Mouse (Mus musculus): ENCODE data around the gene Lin54. TPM values are rescaled to one million over a fixed set of nuclear protein-coding genes. Genes with fewer than 3 reads are reported as not detected.
"Not testable (repeated sequence)": the region's sequence is repeated elsewhere in the genome, so short reads cannot be mapped to it uniquely, and the experiment has no call there.

The Lin54 gene
- polyA plus RNA-seq, 1 experiment from 2014 or later: 9.2 TPM

DNA sequence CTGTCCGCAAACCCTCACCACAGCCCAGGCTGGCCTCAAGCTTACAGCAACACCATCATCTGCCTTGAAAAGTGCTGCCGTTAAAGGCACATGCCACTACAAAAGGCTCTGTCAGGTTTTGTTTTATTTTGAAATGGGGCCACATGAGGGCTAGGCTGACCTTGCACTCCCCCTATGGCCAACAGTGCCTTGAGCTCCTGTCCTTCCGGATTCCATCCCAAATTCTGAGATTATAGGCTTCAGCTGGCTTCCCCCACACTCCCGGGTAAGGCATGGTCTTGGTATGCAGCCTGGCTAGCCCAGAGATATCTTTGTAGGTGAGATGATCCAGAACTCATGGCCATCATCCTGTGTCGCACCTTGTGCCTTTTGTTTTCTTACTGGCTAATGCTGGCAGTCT, 62.5 kb downstream of the Lin54 start:
- ATAC-seq (ENCODE audit: insufficient number of reproducible peaks, low FRiP score, low TSS enrichment, low read depth): no peak
- no peaks in the 10 kb centered on the region for H3K4me1 ChIP-seq
- 84% methylated on average over 5 of the region's 5 CpGs for WGBS

DNA sequence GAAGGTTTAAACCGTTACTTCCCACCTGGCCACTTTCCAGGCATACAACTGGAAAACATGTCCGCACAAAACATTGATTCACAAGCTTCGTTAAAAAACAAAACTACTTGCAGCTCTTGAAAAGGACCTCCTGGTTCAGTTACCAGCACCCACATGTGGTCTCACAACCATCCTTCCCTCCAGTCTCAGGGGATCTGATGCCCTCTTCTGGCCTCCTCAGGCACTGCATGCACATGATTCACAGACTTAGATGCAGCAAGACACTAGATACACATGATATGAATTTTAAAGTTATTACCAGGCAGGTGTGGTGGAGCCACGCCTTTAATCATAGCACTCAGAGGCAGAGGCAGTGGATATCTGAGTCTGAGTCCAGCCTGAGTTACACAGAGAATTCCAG, 63.4 kb downstream of the Lin54 start:
- Histone ChIP-seq H3K4me2 (replicated peaks) (no peak overlapping the region), H3K9me3 (replicated peaks) (no peaks in the 10 kb centered on the region), H3K4me1 (no peaks in the 10 kb centered on the region), H3K36me3 (peaks cover 8% of the 10 kb centered on the region; the same call in 1 of the 2 replicates), H3K9ac (no peak overlapping the region), H3K27me3 (no peaks in the 10 kb centered on the region), H3K4me3 (replicated peaks) (no peak overlapping the region), H3K27ac (replicated peaks) (no peak overlapping the region)
- WGBS: 91% methylated on average over 4 of the region's 4 CpGs
- ATAC-seq (ENCODE audit: insufficient number of reproducible peaks, low FRiP score, low TSS enrichment, low read depth): no peak

More for the DNA sequence above, 62.5 kb downstream of the Lin54 start:
- H3K4me3 ChIP-seq (replicated peaks): no peak overlapping the region
- H3K4me2 ChIP-seq (replicated peaks): no peak overlapping the region
- no peaks in the 10 kb centered on the region for H3K27me3 ChIP-seq
- H3K27ac ChIP-seq (replicated peaks): no peak overlapping the region
- peaks cover 8% of the 10 kb centered on the region; the same call in 1 of the 2 replicates for H3K36me3 ChIP-seq
- no peak overlapping the region for H3K9ac ChIP-seq
- no peaks in the 10 kb centered on the region for H3K9me3 ChIP-seq (replicated peaks)

DNA sequence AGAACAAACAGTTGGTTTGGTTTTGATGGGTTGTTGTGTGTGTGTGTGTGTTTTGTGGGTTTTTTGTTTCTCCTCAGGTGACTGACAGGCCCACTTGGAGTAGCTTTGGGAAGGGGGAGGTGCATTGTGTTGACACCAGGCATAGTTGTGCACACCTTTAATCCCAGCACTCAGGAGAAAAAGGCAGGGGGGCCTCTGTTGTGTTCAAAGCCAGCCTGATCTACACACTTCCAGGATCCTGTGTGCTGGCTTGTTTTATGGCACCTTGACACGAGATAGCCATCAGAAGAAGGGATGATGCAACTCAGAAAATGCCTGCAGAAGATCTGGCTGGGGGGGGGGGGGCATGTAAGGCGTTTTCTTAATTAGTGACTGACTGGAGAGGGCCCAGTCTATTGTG, 69.5 kb downstream of the Lin54 start:
- Histone ChIP-seq H3K4me1 (peaks cover 31% of the 10 kb centered on the region), H3K4me2 (replicated peaks) (no peak overlapping the region), H3K27me3 (no peaks in the 10 kb centered on the region), H3K4me3 (replicated peaks) (0 out of 2 replicates have a peak overlapping the region, but pooled peaks have one; percentile 88), H3K36me3 (peaks cover 17% of the 10 kb centered on the region), H3K9ac (no peak overlapping the region), H3K27ac (replicated peaks) (no peak overlapping the region), H3K9me3 (replicated peaks) (no peaks in the 10 kb centered on the region)
- WGBS: 67% methylated on average over 2 of the region's 2 CpGs
- ATAC-seq (ENCODE audit: insufficient number of reproducible peaks, low FRiP score, low TSS enrichment, low read depth): no peak

DNA sequence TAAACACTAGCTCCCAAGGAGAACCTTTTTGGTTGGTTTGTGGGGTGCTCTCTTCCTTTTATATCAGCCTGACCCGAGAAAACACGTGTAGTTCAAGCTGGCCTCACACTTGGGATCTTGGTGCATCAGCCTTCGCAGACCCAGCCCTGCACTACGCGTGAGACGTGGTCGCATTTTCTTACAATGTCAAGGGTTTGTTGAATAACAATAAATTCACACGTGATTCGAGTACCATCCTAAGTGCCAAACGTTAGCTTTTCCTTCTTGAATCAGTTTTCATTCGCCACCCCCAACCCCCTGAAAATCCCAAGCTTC, 70.4 kb downstream of the Lin54 start:
- H3K36me3 ChIP-seq: peaks cover 23% of the 10 kb centered on the region
- H3K4me2 ChIP-seq (replicated peaks): peak overlapping the region; percentile 80
- ATAC-seq (ENCODE audit: insufficient number of reproducible peaks, low FRiP score, low TSS enrichment, low read depth): no peak
- peaks cover 32% of the 10 kb centered on the region for H3K4me1 ChIP-seq
- peak overlapping the region; percentile 83 for H3K9ac ChIP-seq
- WGBS: 5% methylated on average over 11 of the region's 11 CpGs
- peak overlapping the region; percentile 88 for H3K4me3 ChIP-seq (replicated peaks)
- peak overlapping the region; percentile 92 for H3K27ac ChIP-seq (replicated peaks)
- H3K9me3 ChIP-seq (replicated peaks): no peaks in the 10 kb centered on the region
- no peaks in the 10 kb centered on the region for H3K27me3 ChIP-seq

DNA sequence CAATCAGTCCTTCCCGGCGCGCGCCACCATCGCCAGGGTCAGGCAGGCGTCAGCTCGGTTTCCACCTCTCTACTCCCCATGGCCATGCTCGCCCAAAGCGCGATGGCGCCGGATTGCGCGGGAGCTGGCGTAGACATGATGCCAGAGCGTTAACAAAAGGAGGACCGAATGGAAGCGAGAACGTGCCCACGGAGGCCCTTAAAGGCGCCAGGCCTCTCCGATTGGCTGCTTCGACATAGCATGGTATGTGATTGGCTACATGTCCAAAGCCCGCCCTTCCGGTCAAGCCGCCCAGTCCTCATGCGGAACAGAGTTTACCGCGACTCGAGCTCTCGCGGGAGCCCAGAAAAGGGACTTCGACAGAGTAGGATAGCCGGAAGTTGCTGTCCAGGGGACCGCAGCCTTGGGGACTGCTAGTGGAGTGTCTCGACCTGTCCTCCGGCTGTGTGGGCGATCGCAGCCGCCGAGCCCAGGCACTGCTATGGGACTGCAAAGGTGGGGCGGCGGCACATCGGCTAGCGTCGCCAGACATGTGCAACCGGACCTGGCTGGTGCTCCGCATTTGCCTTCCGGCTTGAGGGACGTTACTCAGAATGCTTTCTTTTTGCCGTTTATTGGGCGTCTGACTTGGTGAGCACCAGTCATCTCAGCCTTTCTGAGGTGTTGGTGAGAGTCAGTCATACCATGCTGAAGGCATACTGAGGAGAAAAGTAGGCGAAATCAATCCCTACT, 70.9 kb downstream of the Lin54 start:
- Histone ChIP-seq H3K36me3 (peaks cover 28% of the 10 kb centered on the region), H3K27ac (replicated peaks) (peak overlapping the region; percentile 94), H3K9ac (peak overlapping the region; percentile 84), H3K9me3 (replicated peaks) (no peaks in the 10 kb centered on the region), H3K4me3 (replicated peaks) (peak overlapping the region; percentile 88), H3K4me2 (replicated peaks) (peak overlapping the region; percentile 80), H3K27me3 (no peaks in the 10 kb centered on the region), H3K4me1 (peaks cover 37% of the 10 kb centered on the region)
- WGBS: under 1% methylated on average over 53 of the region's 53 CpGs
- peak; percentile 100 for ATAC-seq (ENCODE audit: insufficient number of reproducible peaks, low FRiP score, low TSS enrichment, low read depth)

DNA sequence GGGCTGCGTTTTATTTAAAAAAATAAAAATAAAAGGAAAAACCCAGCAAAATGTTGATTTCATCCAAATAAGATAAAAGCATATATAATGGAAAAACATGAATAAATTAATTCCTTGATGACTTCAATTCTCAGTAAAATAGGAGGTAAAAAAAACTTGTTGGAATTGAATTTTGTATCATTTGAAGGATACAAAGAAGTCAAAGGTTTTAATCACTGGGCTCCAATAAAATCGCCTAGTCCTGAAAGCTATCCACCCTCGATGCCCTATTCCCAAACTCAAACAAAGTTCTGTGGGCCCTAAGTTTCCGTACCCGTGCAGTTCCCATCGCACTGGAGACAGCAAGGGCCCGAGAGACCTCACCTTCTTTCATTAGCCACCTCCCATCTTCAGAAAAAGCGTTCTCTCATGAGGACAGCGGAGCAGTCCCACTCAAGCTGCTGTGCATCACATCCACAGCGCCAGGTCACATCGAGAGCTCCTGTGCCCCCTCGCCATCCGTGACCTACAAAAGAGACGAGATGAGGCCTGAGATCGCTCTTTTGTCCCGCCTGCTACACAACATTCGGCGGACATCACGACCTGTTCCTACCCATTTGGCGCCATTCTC, 71.6 kb downstream of the Lin54 start:
- ATAC-seq (ENCODE audit: insufficient number of reproducible peaks, low FRiP score, low TSS enrichment, low read depth): peak; percentile 48; the same call in 1 of the 2 replicates

DNA sequence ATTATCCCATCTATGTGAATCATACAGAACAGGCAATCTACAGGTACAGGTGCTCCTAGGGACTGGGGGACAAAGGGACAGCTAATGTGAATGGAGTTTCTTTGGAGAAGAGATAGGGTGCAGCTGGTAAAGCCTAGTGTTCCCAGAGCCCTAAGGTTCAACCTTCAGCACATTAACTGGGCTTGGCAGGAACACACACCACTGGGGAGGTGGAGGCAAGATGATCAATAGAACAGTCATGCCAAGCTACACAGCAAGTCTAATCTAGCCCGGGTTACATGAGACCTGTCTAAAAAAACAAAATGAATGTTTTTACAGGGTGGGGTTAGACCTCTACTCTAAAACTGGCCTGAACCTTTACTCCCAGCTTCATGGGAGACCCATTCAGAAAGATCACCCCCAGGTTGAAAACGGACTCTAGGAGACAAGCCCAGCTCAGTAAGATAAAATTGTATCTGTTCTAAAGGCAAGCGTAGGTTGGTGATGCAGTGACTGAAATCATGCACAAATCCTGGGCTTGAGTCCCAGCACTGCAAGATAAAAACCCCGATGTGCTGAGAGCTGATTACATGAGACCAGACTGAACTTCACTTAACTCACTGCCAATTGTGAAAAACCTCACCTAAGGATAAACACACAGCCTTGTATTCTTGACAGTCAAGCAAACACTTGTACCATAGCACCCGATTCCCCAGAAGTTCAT, 72.3 kb downstream of the Lin54 start:
- H3K4me2 ChIP-seq (replicated peaks): peak overlapping the region; percentile 80
- peak overlapping the region; percentile 37 for H3K9ac ChIP-seq
- WGBS: 5% methylated on average over 5 of the region's 5 CpGs
- no peak for ATAC-seq (ENCODE audit: insufficient number of reproducible peaks, low FRiP score, low TSS enrichment, low read depth)
- peaks cover 39% of the 10 kb centered on the region for H3K36me3 ChIP-seq
- H3K27ac ChIP-seq (replicated peaks): peak overlapping the region; percentile 34; the same call in 1 of the 2 replicates
- H3K27me3 ChIP-seq: no peaks in the 10 kb centered on the region
- peak overlapping the region; percentile 88 for H3K4me3 ChIP-seq (replicated peaks)
- peaks cover 51% of the 10 kb centered on the region for H3K4me1 ChIP-seq
- no peaks in the 10 kb centered on the region for H3K9me3 ChIP-seq (replicated peaks)

More for the DNA sequence above, 71.6 kb downstream of the Lin54 start:
- Histone ChIP-seq H3K9ac (peak overlapping the region; percentile 84), H3K4me1 (peaks cover 44% of the 10 kb centered on the region), H3K27ac (replicated peaks) (peak overlapping the region; percentile 94), H3K4me3 (replicated peaks) (peak overlapping the region; percentile 88), H3K4me2 (replicated peaks) (peak overlapping the region; percentile 80), H3K27me3 (no peaks in the 10 kb centered on the region), H3K36me3 (peaks cover 33% of the 10 kb centered on the region), H3K9me3 (replicated peaks) (no peaks in the 10 kb centered on the region)
- under 1% methylated on average over 20 of the region's 20 CpGs for WGBS

DNA sequence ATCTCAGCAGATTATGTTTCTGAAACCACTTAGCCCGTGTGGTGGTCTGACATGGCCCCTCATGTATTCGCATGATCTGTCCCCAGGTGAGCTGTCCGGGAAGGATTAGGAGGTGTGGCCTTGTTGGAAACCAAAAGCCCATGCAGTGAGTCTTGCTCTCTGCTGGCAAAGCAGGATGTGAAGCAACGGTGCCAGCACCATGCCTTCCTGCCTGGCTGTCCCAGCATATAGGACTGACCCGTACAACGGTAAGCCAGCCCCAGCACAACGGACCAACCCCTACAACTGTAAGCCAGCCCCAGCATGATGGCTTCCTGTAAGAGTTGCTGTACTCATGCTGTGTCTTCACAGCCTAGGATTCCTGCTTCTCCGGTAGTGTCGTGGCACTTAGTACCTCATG, 73.2 kb downstream of the Lin54 start:
- peak overlapping the region; percentile 80 for H3K4me2 ChIP-seq (replicated peaks)
- H3K36me3 ChIP-seq: peaks cover 48% of the 10 kb centered on the region
- no peak for ATAC-seq (ENCODE audit: insufficient number of reproducible peaks, low FRiP score, low TSS enrichment, low read depth)
- H3K27me3 ChIP-seq: no peaks in the 10 kb centered on the region
- H3K27ac ChIP-seq (replicated peaks): no peak overlapping the region
- H3K4me3 ChIP-seq (replicated peaks): peak overlapping the region; percentile 88
- WGBS: 34% methylated on average over 9 of the region's 9 CpGs
- H3K9ac ChIP-seq: peak overlapping the region; percentile 37
- no peaks in the 10 kb centered on the region for H3K9me3 ChIP-seq (replicated peaks)
- peaks cover 52% of the 10 kb centered on the region for H3K4me1 ChIP-seq

DNA sequence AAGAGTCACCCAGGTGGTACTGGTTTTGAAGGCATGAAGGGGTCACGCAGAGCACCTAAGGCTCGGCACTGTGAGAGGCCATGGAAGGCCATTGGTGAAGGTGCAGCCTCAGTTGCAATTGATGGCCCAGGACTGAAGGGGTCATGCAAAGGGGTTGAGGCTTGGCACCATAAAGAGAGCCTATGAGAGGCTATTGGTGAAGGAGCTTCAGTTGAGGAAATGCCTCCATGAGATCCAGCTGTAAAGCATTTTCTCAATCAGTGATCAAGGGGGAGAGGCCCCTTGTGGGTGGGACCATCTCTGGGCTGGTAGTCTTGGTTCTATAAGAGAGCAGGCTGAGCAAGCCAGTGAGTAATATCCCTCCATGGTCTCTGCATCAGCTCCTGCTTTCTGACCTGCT, 74.6 kb downstream of the Lin54 start:
- H3K9ac ChIP-seq; H3K4me2 ChIP-seq (replicated peaks); H3K27ac ChIP-seq (replicated peaks); H3K27me3 ChIP-seq; H3K4me3 ChIP-seq (replicated peaks); H3K9me3 ChIP-seq (replicated peaks); ATAC-seq (ENCODE audit: insufficient number of reproducible peaks, low FRiP score, low TSS enrichment, low read depth): not testable (repeated sequence)
- H3K36me3 ChIP-seq: peaks cover 62% of the 10 kb centered on the region
- H3K4me1 ChIP-seq: peaks cover 51% of the 10 kb centered on the region
- WGBS: 58% methylated on average over 2 of the region's 2 CpGs

DNA sequence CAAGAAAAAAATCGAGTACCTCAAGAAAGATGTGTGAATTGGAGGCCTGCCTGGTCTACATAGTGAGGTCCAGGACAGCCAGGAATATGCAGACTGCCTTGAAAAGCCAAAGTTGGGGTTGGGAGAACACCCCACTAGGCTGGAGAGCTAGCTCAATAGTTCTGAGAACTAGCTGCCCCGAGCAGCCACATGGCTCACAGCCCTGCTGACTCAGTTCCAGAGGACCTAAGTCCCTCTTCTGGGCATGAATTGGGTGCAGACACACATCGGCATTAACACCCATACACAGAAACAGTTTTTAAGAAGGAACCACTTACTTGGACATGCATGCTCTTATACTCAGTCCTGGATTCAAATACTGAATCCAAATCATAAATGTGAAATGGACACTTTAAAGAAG, 76.2 kb downstream of the Lin54 start:
- ATAC-seq (ENCODE audit: insufficient number of reproducible peaks, low FRiP score, low TSS enrichment, low read depth): no peak
- no peak overlapping the region for H3K27ac ChIP-seq (replicated peaks)
- no peak overlapping the region for H3K9ac ChIP-seq
- H3K9me3 ChIP-seq (replicated peaks): no peaks in the 10 kb centered on the region
- H3K36me3 ChIP-seq: peaks cover 76% of the 10 kb centered on the region
- H3K27me3 ChIP-seq: no peaks in the 10 kb centered on the region
- WGBS: 65% methylated on average over 3 of the region's 3 CpGs
- no peak overlapping the region for H3K4me2 ChIP-seq (replicated peaks)
- H3K4me1 ChIP-seq: peaks cover 42% of the 10 kb centered on the region
- H3K4me3 ChIP-seq (replicated peaks): 0 out of 2 replicates have a peak overlapping the region, but pooled peaks have one; percentile 1

DNA sequence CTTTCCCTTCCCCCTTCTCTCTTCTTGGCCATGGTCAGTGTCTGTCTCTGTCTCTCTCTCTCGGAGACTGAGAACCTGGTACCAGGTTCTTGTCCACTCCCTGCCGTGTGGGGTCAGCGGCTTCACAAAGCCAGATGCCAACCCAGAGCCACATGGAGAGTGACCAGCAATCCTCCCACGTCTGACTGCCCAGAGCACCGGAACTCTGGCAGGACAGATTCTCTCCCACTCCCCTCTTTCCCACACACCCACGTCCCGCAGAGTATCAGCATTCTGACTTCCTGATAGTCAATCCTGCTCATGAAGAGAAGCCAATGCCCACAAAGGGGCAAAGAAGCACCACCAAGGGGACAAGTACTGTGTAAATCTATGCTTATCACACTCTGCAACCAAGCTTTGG, 76.8 kb downstream of the Lin54 start:
- Histone ChIP-seq H3K27me3 (no peaks in the 10 kb centered on the region), H3K9ac (no peak overlapping the region), H3K9me3 (replicated peaks) (no peaks in the 10 kb centered on the region), H3K4me3 (replicated peaks) (no peak overlapping the region), H3K4me2 (replicated peaks) (no peak overlapping the region), H3K36me3 (peaks cover 82% of the 10 kb centered on the region), H3K27ac (replicated peaks) (no peak overlapping the region), H3K4me1 (peaks cover 42% of the 10 kb centered on the region)
- no peak for ATAC-seq (ENCODE audit: insufficient number of reproducible peaks, low FRiP score, low TSS enrichment, low read depth)
- 72% methylated on average over 7 of the region's 7 CpGs for WGBS
